Mouse (Mus musculus) retina, embryonic 14.5 days (tissue): ENCODE results near the gene Olfr312.
A peak's percentile ranks its signal among the peaks of the same experiment; 100 is the strongest.
"Not testable (repeated sequence)": the region's sequence is repeated elsewhere in the genome, so short reads cannot be mapped to it uniquely, and the experiment has no call there.

Experiments
- DNase-seq: peaks from one replicate; pipeline ENCODE4 v3.0.0-alpha.2; 2015; ENCODE audit warnings: low spot score

Olfr312 gene

GRCm38 (mm10) chr11:58828937-58829336, at the start of gene Olfr312:
Olfr312 (plus strand) TSS chr11:58829237.
- not testable (repeated sequence) for DNase-seq

- no peak for DNase-seq
Observed at GRCm38 (mm10) chr11:58782480-58783089, 46.5 kb upstream of the Olfr312 start, which contains the start of gene Olfr314. Olfr314 (plus strand) TSS chr11:58782952.

- no peak for DNase-seq
Observed at GRCm38 (mm10) chr11:58784182-58784581, 44.9 kb upstream of the Olfr312 start.

GRCm38 (mm10) chr11:58787651-58788050, 41.4 kb upstream of the Olfr312 start:
- DNase-seq: no peak

- no peak for DNase-seq
Observed at GRCm38 (mm10) chr11:58788346-58788745, 40.7 kb upstream of the Olfr312 start.

- no peak for DNase-seq
Observed at GRCm38 (mm10) chr11:58789532-58789931, 39.5 kb upstream of the Olfr312 start.

GRCm38 (mm10) chr11:58790053-58790452, 39.0 kb upstream of the Olfr312 start:
- DNase-seq: no peak

- no peak for DNase-seq
Observed at GRCm38 (mm10) chr11:58790646-58791045, 38.4 kb upstream of the Olfr312 start.

- peak; percentile 12 for DNase-seq
Observed at GRCm38 (mm10) chr11:58795856-58796255, 33.2 kb upstream of the Olfr312 start.

- DNase-seq: no peak
Observed at GRCm38 (mm10) chr11:58796850-58797249, 32.2 kb upstream of the Olfr312 start.

- DNase-seq: no peak
Observed at GRCm38 (mm10) chr11:58799747-58800146, 29.3 kb upstream of the Olfr312 start.

- peak; percentile 78 for DNase-seq
Observed at GRCm38 (mm10) chr11:58801558-58802228, 27.3 kb upstream of the Olfr312 start, which contains the start of gene Fam183b. Fam183b (minus strand) TSS chr11:58801960.

- no peak for DNase-seq
Observed at GRCm38 (mm10) chr11:58803871-58804270, 25.2 kb upstream of the Olfr312 start.

GRCm38 (mm10) chr11:58804393-58804792, 24.6 kb upstream of the Olfr312 start:
- no peak for DNase-seq

- no peak for DNase-seq
Observed at GRCm38 (mm10) chr11:58812001-58812400, 17.0 kb upstream of the Olfr312 start.

- DNase-seq: not testable (repeated sequence)
Observed at GRCm38 (mm10) chr11:58814700-58815099, 14.3 kb upstream of the Olfr312 start, which contains the start of gene Olfr313. Olfr313 (plus strand) TSS chr11:58815000.

GRCm38 (mm10) chr11:58815676-58816075, 13.4 kb upstream of the Olfr312 start:
- DNase-seq: no peak

- DNase-seq: no peak
Observed at GRCm38 (mm10) chr11:58829764-58830163, 727 bp downstream of the Olfr312 start.

- not testable (repeated sequence) for DNase-seq
Observed at GRCm38 (mm10) chr11:58832541-58832940, 3.5 kb downstream of the Olfr312 start.

- not testable (repeated sequence) for DNase-seq
Observed at GRCm38 (mm10) chr11:58838951-58839350, 9.9 kb downstream of the Olfr312 start, which contains the start of gene Olfr311. Olfr311 (plus strand) TSS chr11:58839251.

- peak; percentile 100 for DNase-seq
Observed at GRCm38 (mm10) chr11:58846919-58847461, 18.0 kb downstream of the Olfr312 start, which contains the start of gene Gm12258. Gm12258 (plus strand) TSS chr11:58847158.

- DNase-seq: no peak
Observed at GRCm38 (mm10) chr11:58847636-58848035, 18.6 kb downstream of the Olfr312 start.

GRCm38 (mm10) chr11:58849731-58850130, 20.7 kb downstream of the Olfr312 start:
- no peak for DNase-seq
